Mouse (Mus musculus): ENCODE results near the gene Lipo4. TPM values are rescaled to one million over a fixed set of nuclear protein-coding genes. Genes with fewer than 3 reads are reported as not detected.
"Not testable (repeated sequence)": the region's sequence is repeated elsewhere in the genome, so short reads cannot be mapped to it uniquely, and the experiment has no call there.

The Lipo4 gene
- total RNA-seq (2021), result not detected

GRCm38 (mm10) chr19:33517680-33518079 lies at the start of gene Lipo4:
TSS of gene Lipo4 (minus strand) at chr19:33517780.
- intact Hi-C loops (cut with DNase I), result no loop called here
- no peak for DNase-seq (ENCODE audit: extremely low spot score in 1 of 2, low spot score in 2 of 2)

DNA sequence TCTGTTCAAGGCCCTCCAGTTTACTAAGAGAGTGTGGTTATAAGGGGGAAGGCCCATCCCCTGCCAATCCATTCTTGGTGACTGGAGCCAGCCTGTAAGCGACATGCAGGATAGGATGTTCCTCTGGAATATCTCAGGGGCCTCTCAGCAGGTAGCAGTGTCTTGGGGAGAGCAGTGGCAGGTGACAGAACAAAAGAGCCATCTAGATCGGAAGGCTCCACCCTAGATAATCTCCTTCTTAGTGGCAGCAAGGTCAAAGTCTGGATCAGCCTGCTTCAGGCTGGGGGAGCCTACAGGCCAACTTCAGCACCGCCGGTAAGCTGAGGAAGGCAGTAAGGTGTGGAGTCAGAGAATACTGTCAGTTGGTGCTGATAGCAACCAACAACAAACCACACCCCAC lies 61.2 kb downstream of the Lipo4 start:
- DNase-seq (ENCODE audit: extremely low spot score in 1 of 2, low spot score in 2 of 2); intact Hi-C loops (cut with DNase I): not testable (repeated sequence)

GRCm38 (mm10) chr19:33453725-33454124 lies 63.9 kb downstream of the Lipo4 start:
- intact Hi-C loops (cut with DNase I), result no loop called here
- DNase-seq (ENCODE audit: extremely low spot score in 1 of 2, low spot score in 2 of 2), result no peak

Other genes starting within 250 kb of the Lipo4 start
- 1 to 10 TPM; 1.8 to 2.5 TPM for gene Rnls, start 125.5 kb downstream of the Lipo4 start, total RNA-seq (2021)
- gene Gm8978, start 107.5 kb upstream of the Lipo4 start, total RNA-seq (2021), result not detected
- gene Lipo2, start 233.6 kb upstream of the Lipo4 start, total RNA-seq (2021), result under 1 TPM; 0.28 to 0.49 TPM
- 1 to 10 TPM; 6.7 to 8.0 TPM for gene Lipo3, start 244.2 kb upstream of the Lipo4 start, total RNA-seq (2021)

Measured in left cerebral cortex, postnatal 10 days (tissue).